Mouse (Mus musculus): ENCODE measurements around the gene Tmem139. TPM values are rescaled to one million over a fixed set of nuclear protein-coding genes. Genes with fewer than 3 reads are reported as not detected.

The Tmem139 gene
- not detected in 2 replicates for total RNA-seq (2017)

DNA sequence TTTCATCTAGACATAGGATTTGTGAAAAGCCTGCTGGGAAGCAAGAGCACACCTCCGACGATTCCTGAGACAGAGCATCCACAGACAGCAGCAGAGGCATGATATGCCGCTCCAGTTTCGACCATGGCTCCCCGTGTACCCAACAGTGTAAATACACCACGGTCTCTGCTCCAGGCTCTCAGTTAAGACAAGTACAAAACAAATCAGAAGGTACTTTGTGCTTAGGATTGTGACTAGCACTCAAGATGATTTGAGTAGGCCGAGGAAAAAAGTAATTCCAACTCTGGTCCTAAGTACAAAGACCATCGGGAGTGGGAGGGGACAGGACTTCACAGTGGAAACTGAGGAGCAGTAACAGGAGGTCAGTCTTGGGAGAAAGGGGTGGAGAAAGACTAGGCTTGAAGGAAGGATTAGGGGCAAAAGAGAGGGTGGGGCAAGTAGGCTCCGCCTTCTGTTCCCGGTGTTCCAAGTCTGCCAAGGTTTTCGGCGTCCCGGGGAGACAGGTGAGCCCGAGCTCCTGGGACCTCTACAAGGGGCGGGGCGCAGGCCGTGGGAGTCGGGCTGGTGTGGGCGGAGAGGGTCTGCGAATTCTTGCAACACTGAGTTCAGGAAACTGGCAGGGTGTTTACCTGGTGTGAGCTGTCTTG is at the start of gene Tmem139:
Gene Tmem139, plus strand, starts transcription at position 447 of the 647 bp plus-strand sequence.
- ATAC-seq (replicated peaks; ENCODE audit: low read depth, poor library complexity, severe bottlenecking) = no peak

DNA sequence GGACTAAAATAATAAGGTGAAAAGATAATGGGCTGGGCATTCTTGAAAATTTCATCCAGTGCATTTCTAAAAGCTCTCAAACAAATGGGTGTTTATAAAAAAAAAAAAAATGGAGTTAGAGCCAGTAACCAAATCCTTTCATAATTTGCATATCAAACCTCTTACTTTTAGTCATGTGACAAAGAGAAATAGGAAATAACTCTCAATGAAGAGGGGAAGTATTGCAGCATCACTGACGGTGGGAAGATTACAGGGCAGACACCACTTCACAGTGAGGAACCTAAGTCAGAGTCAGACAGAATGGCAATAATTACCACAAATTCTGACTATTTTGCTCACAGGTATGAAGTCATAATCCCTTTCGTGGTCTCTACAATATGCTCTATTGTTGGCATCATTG is 46.7 kb upstream of the Tmem139 start, which contains the start of gene Tas2r144:
Gene Tas2r144, plus strand, starts transcription at position 301 of the 400 bp plus-strand sequence.
- no peak for ATAC-seq (replicated peaks; ENCODE audit: low read depth, poor library complexity, severe bottlenecking)

DNA sequence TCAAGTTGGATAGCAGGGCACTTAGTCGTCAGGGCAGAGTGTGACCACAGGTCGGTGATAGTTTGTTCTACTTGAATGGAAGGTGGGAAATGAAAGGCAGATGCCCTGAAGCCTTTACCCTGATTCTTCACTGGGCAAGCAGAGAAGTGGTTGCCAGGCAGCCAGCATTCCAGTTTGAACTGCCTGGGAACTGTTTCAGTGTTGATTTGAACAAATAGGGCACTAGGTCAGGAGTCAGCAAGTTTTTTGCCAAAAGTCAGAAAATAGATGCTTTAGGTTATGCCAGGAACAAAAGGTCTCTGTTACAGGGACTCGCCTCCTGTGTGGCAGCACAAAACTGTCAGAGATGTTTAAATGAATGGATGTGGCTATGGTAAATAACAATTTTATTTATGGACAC is 39.5 kb upstream of the Tmem139 start:
- no peak for ATAC-seq (replicated peaks; ENCODE audit: low read depth, poor library complexity, severe bottlenecking)

DNA sequence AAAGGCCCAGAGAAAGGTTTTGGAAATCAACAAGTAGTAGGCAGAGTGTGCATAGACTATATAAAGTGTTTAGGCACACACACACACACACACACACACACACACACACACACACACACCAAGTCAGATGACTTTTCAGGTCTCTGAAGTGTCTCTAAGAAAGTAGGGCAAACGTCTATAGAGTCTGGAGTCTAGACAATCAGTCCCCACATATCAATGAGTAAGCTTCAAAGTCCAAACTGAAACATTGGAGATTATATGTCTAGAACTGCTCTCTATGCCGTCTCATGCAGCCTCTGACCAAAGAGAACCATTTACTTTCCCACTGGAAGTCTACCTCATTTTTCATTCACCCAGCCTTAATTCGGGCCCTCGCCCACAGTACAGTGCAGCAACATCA is 36.7 kb upstream of the Tmem139 start:
- ATAC-seq (replicated peaks; ENCODE audit: low read depth, poor library complexity, severe bottlenecking) = no peak

DNA sequence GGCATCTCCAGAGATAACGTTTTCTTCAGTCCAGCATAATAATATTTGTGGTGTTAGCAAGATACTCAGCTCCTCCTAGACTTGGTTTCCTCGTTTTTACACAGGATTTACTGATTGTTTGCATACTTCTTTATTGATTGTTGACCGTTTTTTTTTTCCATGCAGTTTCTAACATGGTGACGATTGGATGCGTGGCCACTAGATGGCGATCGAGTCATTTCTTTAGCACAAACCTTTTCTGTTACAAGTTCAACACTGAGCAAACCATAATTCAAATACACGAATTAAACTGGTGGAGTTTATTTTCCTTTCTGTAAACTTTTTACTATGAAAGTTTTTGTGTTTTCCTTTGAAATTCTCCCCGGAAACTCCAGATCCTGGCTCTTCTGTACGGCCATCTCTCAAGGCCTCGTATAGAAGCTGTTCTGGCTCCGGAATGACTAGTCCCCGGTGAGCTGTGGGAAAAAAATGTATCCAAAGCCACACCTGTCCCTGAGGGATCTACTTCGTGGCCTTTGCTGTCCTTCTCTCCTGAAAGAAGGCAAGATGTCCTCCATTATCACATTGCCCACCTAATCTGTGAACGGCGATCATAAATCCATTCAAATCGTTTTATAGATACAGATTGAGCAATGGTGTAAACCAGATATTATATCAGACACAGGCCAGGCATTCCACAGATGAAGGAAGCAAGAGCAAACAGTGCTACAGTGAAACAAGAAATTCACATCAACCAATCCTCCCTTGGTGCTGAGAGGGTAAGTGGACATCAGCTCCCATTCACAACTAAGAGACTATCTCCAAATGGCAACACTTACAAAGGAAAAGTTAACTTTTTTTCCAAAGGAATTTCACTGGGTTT is 34.3 kb upstream of the Tmem139 start:
- peak; percentile 89 for ATAC-seq (replicated peaks; ENCODE audit: low read depth, poor library complexity, severe bottlenecking)

DNA sequence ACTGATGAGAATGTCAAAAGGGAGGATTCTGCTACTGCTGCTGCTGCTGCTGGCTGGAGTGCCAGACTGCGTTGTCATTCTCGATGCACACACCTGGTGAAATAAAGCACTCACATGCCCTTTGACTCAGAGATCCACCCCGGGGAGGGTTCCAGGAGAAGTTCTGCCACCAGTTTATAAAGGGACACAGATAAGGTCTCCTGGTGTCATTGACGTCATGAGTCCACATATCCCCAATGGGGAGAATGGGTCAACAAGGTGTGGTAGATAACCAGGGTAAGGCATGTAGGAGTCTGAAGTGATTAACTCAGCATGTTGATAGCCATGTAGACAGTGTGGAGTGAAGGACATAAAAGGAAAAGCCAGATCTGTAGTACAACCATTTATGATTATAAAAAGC is 32.2 kb upstream of the Tmem139 start:
- no peak for ATAC-seq (replicated peaks; ENCODE audit: low read depth, poor library complexity, severe bottlenecking)

DNA sequence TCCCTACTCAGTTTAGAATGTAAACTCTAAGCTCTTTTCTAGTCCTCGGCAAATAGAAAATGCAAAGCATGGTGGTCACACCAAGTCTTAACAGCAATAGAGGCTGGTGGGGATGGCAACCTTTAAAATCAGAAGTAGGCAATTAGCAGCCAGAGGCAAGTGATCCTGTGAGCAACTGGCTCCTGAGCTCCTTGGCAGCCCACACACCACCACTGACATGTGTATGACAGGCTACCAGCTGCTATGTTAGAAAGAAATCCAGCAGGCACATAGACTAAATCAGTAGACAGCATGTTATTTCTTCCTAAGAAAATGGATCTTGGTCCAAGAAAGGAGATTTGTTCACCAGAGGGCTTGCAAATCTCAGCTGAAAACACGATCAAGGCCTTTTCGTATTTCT is 30.6 kb upstream of the Tmem139 start:
- ATAC-seq (replicated peaks; ENCODE audit: low read depth, poor library complexity, severe bottlenecking) = no peak

DNA sequence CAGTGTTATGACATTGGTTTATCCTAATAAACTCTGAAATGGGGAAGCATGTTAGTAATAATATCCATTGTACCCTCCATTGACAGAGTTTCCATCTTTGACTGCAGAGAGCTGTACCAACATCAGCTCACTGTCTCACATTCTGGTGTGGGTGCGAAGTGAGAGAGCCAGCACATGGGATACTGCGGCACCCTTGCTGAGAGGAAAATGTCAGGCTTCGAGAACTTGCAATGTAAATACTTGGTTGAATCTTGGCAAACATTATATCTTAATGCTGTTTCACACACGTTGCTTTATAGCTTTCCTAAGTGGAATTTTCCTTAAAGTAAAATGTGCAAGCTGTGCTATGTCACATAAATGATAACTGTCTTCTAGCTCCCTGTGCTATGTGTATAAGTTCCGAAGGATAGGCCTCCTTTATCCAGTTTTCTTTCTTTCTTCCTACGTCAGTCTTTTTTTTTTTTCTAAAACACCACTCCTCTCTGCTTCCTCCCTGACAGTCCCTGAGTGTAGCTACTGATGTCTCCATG is 24.4 kb upstream of the Tmem139 start:
- ATAC-seq (replicated peaks; ENCODE audit: low read depth, poor library complexity, severe bottlenecking) = no peak

DNA sequence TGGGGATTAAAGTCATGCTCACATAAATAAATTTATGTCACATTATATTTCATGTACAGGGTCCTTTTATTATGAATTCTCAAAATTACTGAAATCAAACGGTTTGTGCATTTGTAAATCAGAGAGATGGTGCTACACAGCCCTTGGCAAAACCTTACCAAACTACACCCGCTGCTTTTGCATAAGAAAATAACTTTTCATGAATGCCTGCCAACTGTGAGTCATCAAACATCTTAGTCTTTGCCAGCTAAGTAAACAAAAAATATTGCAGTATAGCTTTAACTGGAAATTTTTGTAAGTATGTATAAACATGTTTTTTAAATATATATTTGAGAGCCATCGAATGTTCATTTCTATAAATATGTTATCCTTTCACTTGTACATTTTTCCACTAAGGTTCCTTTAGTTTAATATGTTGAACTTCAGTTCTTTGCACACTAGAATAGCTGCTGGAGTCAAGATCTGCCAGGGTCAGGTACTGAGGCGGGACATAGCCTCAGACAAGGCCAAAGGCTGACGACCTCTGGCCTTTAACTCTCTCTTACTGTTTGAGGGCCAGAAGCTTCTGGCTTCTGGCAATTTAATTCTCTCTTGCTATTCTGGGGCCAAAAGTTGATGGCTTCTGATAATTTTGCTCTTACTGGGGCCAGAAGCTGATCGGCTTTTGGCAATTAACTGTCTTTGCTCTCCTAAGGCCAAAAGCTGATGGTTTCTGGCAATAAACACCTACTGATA is 20.3 kb upstream of the Tmem139 start:
- ATAC-seq (replicated peaks; ENCODE audit: low read depth, poor library complexity, severe bottlenecking) = no peak

DNA sequence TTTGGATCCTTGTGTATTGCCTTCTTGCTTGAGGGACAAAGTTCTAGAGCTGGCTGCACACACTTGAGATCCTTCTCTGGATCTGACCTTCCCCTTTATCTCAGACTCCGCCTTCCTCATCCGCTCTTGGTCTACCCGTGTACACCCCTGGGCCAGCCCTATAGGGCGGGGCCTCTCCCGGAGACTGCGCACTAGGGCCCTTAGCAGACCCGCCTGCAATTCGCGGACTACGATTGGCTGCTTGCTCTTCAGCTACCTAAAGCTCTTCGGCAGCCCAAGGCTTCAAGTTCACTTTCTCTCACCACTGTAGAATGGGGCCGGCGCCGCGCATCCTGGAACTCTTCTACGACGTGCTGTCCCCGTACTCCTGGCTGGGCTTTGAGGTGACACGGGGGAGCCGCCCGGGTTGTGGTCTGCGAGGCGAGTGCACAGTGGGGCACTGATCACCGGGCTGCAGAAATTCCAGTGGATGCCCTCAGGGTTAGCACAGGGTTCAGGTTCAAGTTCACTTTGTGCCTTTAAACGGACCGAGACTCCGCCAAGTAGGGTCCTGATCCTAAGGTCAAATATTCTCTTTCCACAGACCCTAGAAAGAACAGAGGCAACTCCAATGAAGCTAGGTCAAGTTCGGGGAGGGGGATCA is 15.9 kb upstream of the Tmem139 start, which contains the start of gene Gstk1:
Gene Gstk1, plus strand, starts transcription at position 225 of the 643 bp plus-strand sequence.
- peak; percentile 99 for ATAC-seq (replicated peaks; ENCODE audit: low read depth, poor library complexity, severe bottlenecking)

DNA sequence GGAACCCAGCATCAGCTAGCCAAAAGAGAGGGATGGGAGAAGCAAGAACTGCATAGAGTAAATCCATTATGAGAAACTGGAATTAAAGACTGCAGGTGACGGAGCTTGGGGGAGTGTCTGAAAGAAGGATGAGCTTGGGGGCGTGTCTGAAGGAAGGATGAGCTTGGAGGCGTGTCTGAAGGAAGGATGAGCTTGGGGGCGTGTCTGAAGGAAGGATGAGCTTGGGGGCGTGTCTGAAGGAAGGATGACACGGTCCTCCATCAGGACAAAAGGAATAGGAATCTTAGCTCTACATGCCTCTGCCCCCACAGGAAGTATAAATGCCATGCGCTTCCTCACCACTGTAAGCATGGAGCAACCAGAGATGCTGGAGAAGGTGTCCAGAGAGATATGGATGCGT is 14.6 kb upstream of the Tmem139 start:
- ATAC-seq (replicated peaks; ENCODE audit: low read depth, poor library complexity, severe bottlenecking) = no peak

DNA sequence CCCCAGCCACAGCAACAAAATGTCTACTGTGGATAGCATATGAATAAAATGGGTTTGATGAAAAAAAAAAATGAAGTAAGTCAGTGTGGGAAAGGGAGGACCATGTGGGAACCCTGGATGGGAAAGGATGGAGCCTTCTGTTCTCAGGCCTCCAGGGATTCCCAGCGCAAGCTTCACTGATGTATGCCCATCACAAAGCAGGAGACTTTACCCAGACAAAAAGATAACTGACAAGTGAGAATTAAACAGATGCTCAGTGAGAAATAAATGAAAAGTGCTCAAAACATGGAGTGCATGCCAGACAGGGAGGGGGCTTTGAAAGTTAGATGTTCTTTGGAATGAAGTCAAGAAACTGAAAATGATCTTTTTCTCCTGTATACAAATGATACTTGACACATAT is 13.8 kb upstream of the Tmem139 start:
- ATAC-seq (replicated peaks; ENCODE audit: low read depth, poor library complexity, severe bottlenecking) = no peak

DNA sequence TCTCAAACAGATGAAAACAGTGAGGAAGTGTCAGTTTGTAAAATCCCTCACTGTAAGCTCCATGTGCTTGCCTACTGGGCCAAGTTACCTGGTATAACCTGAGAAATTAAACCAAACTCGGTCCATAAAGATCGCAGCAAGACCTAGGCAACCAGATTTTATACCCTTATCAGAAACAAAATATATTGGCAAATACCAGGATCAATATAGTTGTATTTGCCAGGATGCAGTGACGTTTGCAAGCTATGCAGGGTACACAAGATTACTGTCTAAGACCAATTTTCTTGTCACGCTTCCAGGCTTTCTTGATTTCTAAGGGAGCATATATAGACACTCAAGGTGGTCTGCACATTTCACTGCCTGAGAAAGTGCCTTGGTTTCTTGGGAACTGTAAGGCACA is 10.0 kb upstream of the Tmem139 start:
- no peak for ATAC-seq (replicated peaks; ENCODE audit: low read depth, poor library complexity, severe bottlenecking)

DNA sequence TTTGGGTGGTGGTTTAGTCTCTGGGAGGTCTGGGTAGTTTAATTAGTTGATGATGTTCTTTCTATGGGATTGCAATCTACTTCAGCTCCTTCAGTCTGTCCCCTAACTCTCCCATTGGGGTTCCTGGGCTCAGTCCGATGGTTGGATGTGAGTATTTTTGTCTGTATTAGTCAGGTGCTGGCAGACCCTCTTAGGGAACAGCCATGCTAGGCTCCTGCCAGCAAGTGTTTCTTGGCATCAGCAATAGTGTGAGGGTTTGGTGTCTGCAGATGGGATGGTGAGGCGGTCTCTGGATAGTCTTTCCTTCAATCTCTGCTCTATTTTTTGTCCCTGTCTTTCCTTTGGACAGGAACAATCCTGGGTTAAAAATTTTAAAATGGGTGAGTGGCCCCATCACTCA is 8.7 kb upstream of the Tmem139 start:
- ATAC-seq (replicated peaks; ENCODE audit: low read depth, poor library complexity, severe bottlenecking) = no peak

DNA sequence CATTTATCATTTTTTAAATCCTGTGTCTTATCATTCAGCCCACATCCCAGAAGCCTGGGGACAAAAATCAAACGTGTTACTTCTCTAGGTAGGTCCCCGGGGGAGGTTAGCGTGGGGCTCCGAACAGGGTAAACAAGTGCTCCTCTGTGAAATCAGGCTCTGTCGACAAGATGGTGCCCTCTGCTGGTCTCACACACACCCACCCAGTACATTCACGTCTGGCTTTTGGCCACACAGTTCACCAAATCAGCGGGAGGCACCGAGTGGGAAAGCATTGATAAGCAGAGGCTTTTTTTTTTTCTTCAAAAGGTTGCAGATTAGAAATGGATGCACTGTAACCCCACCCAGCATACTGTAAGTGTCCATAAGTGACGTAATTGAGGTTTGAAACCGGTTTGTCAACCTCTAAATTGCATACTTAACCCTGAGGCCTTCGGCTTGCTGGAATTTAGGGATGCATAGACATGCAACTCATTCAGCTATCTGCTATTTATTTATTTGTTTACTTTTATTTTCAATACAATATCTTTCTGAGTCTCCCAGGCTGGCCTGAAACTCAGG is 4.4 kb upstream of the Tmem139 start:
- peak; percentile 99 for ATAC-seq (replicated peaks; ENCODE audit: low read depth, poor library complexity, severe bottlenecking)

DNA sequence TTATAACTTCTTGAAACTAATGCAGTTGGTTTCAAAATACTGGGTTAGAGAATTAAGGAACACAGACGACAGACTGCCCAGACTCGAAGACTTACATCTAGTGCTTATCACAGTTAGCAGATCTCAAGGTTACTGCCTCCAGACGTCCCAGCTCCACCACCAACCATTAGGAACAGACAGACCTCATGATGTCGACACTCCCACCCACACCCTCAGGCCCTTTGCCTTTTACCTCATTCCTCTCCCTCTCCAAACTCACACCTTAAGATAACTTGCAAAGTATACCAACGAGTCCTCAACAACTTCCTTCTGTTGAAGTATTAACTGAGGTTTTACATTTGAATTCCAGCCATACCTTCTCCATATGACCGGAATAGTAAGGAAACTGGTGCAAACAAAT is 1.3 kb upstream of the Tmem139 start:
- ATAC-seq (replicated peaks; ENCODE audit: low read depth, poor library complexity, severe bottlenecking) = no peak

DNA sequence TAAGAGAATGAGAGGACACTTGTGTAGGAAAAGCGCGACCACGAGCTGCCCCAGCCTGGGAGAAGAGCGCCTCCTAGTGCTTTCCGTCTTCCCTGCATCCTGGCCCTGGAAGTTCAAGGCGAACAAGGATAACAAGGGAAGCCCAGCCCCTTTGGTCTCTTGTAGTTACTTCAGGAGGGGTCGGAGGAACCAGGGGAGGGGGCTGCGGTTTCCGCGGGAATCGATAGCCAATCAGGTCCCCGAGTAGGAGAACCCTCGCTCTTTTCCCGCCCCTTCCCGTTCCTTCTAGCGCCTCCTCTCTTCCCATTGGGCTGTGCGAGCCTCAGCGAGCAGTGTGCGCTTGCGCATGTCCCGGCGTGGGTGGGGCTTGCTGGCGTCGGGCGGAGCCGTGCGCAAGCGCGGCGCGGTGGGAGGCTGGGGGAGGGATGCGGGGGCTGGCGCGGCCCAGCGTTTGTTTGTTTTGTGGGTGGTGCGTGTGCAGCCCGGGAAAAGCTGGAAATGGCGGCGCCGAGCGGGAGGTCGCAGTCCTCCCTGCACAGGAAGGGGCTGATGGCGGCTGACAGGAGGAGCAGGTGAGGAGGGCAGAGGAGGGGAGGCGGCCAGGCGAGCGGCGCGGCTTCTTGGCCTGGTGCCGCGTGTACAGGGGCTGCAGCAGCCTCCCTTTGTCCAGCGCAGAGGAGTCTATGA is 3.0 kb downstream of the Tmem139 start, which contains the start of gene Casp2:
Gene Casp2, plus strand, starts transcription at position 360 of the 687 bp plus-strand sequence.
- peak; percentile 91 for ATAC-seq (replicated peaks; ENCODE audit: low read depth, poor library complexity, severe bottlenecking)

DNA sequence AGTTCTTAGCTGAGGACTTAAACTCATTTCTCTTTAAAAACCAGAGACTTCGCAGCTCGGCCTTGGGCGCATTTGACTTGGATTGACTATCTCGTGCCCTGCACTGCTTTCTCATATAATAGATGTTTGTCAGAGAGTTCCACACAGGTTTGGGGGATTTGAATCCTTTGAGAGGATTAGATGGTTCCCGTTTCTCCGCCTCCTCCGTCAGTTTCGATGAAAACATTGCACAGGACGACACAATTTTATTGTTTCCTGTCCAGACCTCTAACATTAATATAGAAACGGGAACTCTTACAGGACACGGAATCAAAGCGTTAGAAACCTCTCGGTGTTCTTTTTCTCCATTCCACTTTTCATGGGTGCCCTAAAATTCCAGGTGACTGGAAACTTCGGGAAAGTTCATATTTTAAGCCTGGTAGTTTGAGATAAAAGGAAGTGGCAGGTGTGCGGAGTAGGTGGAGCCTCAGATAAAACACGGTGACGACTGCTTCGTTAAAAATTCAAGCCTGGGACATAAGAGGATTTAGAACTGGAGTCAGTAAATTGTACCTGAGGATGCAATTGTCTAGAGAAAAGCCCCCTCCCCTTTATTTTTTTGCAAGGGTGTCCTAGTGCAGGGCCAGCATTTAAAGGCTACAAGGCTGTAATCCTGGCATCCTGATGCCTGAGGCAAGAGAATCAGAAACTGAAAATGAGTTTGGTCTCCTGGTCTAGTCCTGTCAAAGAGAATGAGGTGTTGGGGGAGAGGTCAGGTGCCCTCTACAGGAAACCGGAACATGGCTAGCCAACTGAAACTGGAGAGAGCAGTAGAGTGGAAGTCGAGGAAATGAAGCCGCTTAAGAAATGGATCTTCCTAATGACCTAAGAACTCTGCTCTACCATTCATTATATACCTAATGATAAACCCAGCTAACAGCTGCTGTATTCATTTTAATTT is 3.9 kb downstream of the Tmem139 start:
- ATAC-seq (replicated peaks; ENCODE audit: low read depth, poor library complexity, severe bottlenecking) = peak; percentile 39

Measured in common myeloid progenitor, adult 5-6 weeks (primary cell).